Mouse (Mus musculus) myocyte (in vitro differentiated cells): ENCODE results near the gene Maml1. TPM values are rescaled to one million over a fixed set of nuclear protein-coding genes. Genes with fewer than 3 reads are reported as not detected.

Experiments
- H3K27me3 ChIP-seq: one replicate; pipeline ENCODE4 v1.6.1; 2011; ENCODE audit not compliant: control insufficient read depth, insufficient read depth, insufficient read length
- H3K36me3 ChIP-seq: one replicate; pipeline ENCODE4 v1.6.1; 2011; ENCODE audit not compliant: control insufficient read depth, insufficient read depth
- H3K4me2 ChIP-seq: one replicate; pipeline ENCODE4 v1.6.1; 2011; ENCODE audit warnings: low read depth, control low read depth
- H3K4me3 ChIP-seq: one replicate; pipeline ENCODE4 v1.5.1; 2011; ENCODE audit warnings: mild to moderate bottlenecking, control low read depth, moderate library complexity
- H3K79me2 ChIP-seq: one replicate; pipeline ENCODE4 v1.6.1; 2011; ENCODE audit not compliant: control insufficient read depth, insufficient read depth
- H3ac ChIP-seq: one replicate; pipeline ENCODE4 v1.6.1; 2011; ENCODE audit not compliant: control insufficient read depth, insufficient read length
- CEBPB ChIP-seq: IDR thresholded peaks from 2 replicates; pipeline ENCODE4 v1.6.1; 2011; ENCODE audit warnings: mild to moderate bottlenecking, moderate library complexity; ENCODE audit not compliant: poor library complexity, insufficient read depth, severe bottlenecking
- E2F4 ChIP-seq: IDR thresholded peaks from one replicate; pipeline ENCODE4 v1.6.1; 2011; ENCODE audit warnings: mild to moderate bottlenecking, control low read depth, moderate library complexity; ENCODE audit not compliant: insufficient read depth
- MAX ChIP-seq: IDR thresholded peaks from one replicate; pipeline ENCODE4 v1.6.1; 2011; ENCODE audit warnings: low read depth, mild to moderate bottlenecking, control low read depth
- MYOD1 ChIP-seq, 3 experiments: IDR thresholded peaks; one replicate each; pipeline ENCODE4 v1.6.1; 2011; ENCODE audit warnings: control low read depth in 2 of 3, low read depth in 2 of 3, mild to moderate bottlenecking in 2 of 3, moderate library complexity in 1 of 3; ENCODE audit not compliant: insufficient read length in 2 of 3, control insufficient read depth in 1 of 3
- MYOG ChIP-seq, 3 experiments: IDR thresholded peaks; one replicate each; pipeline ENCODE4 v1.6.1; 2011; ENCODE audit warnings: control low read depth in 2 of 3, low read depth in 2 of 3, mild to moderate bottlenecking in 2 of 3; ENCODE audit not compliant: insufficient read length in 2 of 3, control insufficient read depth in 1 of 3, insufficient read depth in 1 of 3
- POLR2A ChIP-seq: IDR thresholded peaks from one replicate; pipeline ENCODE4 v1.6.1; 2011; ENCODE audit warnings: low read depth, mild to moderate bottlenecking, control low read depth, moderate library complexity; ENCODE audit not compliant: insufficient read length
- POLR2AphosphoS2 ChIP-seq: IDR thresholded peaks from one replicate; pipeline ENCODE4 v1.6.1; 2011; ENCODE audit warnings: low read depth, control low read depth; ENCODE audit not compliant: insufficient read length
- REST ChIP-seq: IDR thresholded peaks from one replicate; pipeline ENCODE4 v1.6.1; 2011; ENCODE audit warnings: mild to moderate bottlenecking, control low read depth, moderate library complexity; ENCODE audit not compliant: insufficient read depth, insufficient read length
- SRF ChIP-seq: IDR thresholded peaks from one replicate; pipeline ENCODE4 v1.6.1; 2011; ENCODE audit warnings: low read depth; ENCODE audit not compliant: control insufficient read depth, insufficient read length
- TCF12 ChIP-seq: IDR thresholded peaks from one replicate; pipeline ENCODE4 v1.6.1; 2011; ENCODE audit warnings: mild to moderate bottlenecking, control low read depth; ENCODE audit not compliant: poor library complexity, insufficient read depth, severe bottlenecking
- TCF3 ChIP-seq: IDR thresholded peaks from one replicate; pipeline ENCODE4 v1.6.1; 2011; ENCODE audit warnings: low read depth, control low read depth; ENCODE audit not compliant: insufficient read length
- USF1 ChIP-seq: IDR thresholded peaks from one replicate; pipeline ENCODE4 v1.6.1; 2011; ENCODE audit warnings: low read depth, mild to moderate bottlenecking, control low read depth, moderate library complexity
- polyA plus RNA-seq: library from polyadenylated mRNA; unstranded; fragments of >200 nt; fragmentation: generic; extraction: Trizol; gene quantifications from one replicate; pipeline ENCODE4 v1.2.1, GENCODE M21; 2012; ENCODE audit warnings: missing spikeins

Gene Maml1
- polyA plus RNA-seq, 1 experiment = 13.7 TPM

GRCm38 (mm10) chr11:50243926-50244325, 48.2 kb downstream of the Maml1 start:
- Histone ChIP-seq H3ac (no peak overlapping the region), H3K27me3 (no peaks in the 10 kb centered on the region), H3K79me2 (no peaks in the 10 kb centered on the region), H3K4me2 (no peak overlapping the region), H3K4me3 (no peak overlapping the region), H3K36me3 (no peaks in the 10 kb centered on the region)
- TF ChIP-seq CEBPB (no peak), POLR2AphosphoS2 (no peak), E2F4 (no peak), USF1 (no peak), MYOD1 (IDR thresholded peaks at IDR 0.05; ENCODE audit: control insufficient read depth in 1 of 3, insufficient read length in 2 of 3, low read depth in 2 of 3) (no peak), TCF12 (no peak)

- Histone ChIP-seq H3K79me2 (no peaks in the 10 kb centered on the region), H3ac (no peak overlapping the region), H3K4me3 (no peak overlapping the region), H3K4me2 (no peak overlapping the region), H3K36me3 (no peaks in the 10 kb centered on the region), H3K27me3 (no peaks in the 10 kb centered on the region)
- TF ChIP-seq POLR2AphosphoS2 (no peak), TCF3 (no peak), REST (no peak), TCF12 (no peak), USF1 (no peak), CEBPB (no peak), POLR2A (no peak), MYOG (IDR thresholded peaks at IDR 0.05; ENCODE audit: control insufficient read depth in 1 of 3, insufficient read depth in 1 of 3, insufficient read length in 2 of 3, low read depth in 2 of 3) (no peak), MYOD1 (IDR thresholded peaks at IDR 0.05; ENCODE audit: control insufficient read depth in 1 of 3, insufficient read length in 2 of 3, low read depth in 2 of 3) (no peak), MAX (no peak), E2F4 (no peak)
Observed at GRCm38 (mm10) chr11:50240235-50240911, 51.7 kb downstream of the Maml1 start.

DNA sequence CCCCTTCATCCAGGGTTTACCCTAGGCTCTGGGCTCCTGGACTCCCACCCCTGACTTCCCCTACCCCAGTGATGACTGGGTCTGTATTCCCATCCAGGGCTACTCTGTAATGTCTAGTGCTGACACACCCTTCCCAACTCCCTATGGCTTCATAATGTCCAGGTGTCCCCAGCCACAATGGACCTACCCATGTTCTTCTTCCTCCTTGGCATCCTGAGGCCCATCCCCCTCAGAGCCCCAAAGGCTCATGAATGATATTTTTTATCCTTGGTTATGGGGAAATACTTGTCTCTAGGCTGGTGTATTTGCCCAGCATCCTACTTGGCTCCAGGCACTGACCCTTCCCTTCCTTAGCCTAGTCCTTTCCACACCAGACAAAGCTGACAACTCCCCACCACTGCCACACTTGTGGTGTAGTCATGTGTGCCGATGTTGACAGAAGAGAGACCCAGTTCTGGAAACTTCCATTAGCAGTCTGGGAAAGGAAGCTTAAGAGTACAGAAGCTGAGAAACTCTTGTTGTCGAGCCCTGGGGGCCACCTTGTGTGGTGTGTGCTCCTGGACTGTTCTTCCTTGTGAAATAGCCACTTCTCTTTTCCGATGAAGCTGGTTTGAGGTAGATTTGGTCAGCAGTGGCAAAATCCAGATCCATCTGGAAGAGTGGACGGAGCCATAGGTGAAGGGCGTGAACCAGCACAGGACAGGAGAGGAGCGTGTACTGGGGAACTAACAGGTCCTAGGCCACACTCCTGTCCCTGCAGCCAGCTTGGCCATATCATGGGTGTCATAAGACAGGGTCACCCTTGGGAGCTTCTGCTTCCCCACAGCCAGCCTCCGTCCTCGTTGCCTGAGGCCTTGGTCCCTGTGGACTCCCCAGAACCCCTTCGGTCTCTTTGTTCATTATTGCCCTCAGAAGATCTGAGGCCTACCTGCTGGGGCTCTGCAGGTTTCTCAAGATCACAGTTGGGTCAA, 53.0 kb downstream of the Maml1 start:
- Histone ChIP-seq H3K36me3 (peaks cover 3% of the 10 kb centered on the region), H3K4me2 (no peak overlapping the region), H3K27me3 (no peaks in the 10 kb centered on the region), H3K4me3 (no peak overlapping the region), H3K79me2 (no peaks in the 10 kb centered on the region), H3ac (no peak overlapping the region)
- TF ChIP-seq POLR2AphosphoS2 = no peak
- TF ChIP-seq REST = no peak
- TF ChIP-seq POLR2A = no peak
- TF ChIP-seq CEBPB = no peak
- TF ChIP-seq TCF12 = no peak
- no peak for TF ChIP-seq MAX
- TF ChIP-seq E2F4 = no peak
- TF ChIP-seq SRF = no peak
- no peak for TF ChIP-seq MYOD1 (IDR thresholded peaks at IDR 0.05; ENCODE audit: control insufficient read depth in 1 of 3, insufficient read length in 2 of 3, low read depth in 2 of 3)
- TF ChIP-seq MYOG (IDR thresholded peaks at IDR 0.05; ENCODE audit: control insufficient read depth in 1 of 3, insufficient read depth in 1 of 3, insufficient read length in 2 of 3, low read depth in 2 of 3) = no peak
- no peak for TF ChIP-seq USF1
- no peak for TF ChIP-seq TCF3

DNA sequence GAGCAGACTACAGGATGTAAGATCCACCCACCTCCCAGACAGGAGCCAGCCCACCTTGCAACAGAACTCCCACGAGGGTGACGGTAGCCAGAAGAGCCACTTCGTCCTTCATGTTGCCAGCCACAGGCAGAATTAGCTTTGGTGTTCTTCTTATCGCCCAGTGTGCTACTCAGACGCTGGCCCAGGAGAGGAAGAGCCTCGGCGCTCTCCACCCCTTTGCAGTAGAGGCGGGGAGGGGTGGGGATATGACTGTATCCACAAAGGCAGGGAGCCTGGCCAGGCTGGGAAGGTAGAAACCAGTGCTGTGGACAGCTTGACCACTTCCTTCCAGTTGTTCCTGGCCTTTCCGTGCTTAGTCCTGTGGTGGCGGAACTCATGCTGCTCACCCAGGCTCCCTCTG, 53.8 kb downstream of the Maml1 start, which contains the start of gene Ltc4s:
Gene Ltc4s (minus strand): TSS at position 293 of the 400 bp plus-strand sequence.
- H3K79me2 ChIP-seq = no peaks in the 10 kb centered on the region
- no peaks in the 10 kb centered on the region for H3K27me3 ChIP-seq
- H3K36me3 ChIP-seq = peaks cover 11% of the 10 kb centered on the region
- no peak within 1 kb of the TSS for H3K4me2 ChIP-seq
- no peak within 1 kb of the TSS for H3K4me3 ChIP-seq
- H3ac ChIP-seq = peak within 1 kb of the TSS; percentile 6
- TF ChIP-seq CEBPB = no peak
- TF ChIP-seq TCF12 = no peak
- no peak for TF ChIP-seq E2F4
- no peak for TF ChIP-seq SRF
- TF ChIP-seq POLR2AphosphoS2 = no peak
- no peak for TF ChIP-seq REST
- TF ChIP-seq MAX = no peak
- TF ChIP-seq MYOD1 (IDR thresholded peaks at IDR 0.05; ENCODE audit: control insufficient read depth in 1 of 3, insufficient read length in 2 of 3, low read depth in 2 of 3) = no peak
- TF ChIP-seq MYOG (IDR thresholded peaks at IDR 0.05; ENCODE audit: control insufficient read depth in 1 of 3, insufficient read depth in 1 of 3, insufficient read length in 2 of 3, low read depth in 2 of 3) = no peak
